Mouse (Mus musculus) forebrain, postnatal 0 days (tissue): ENCODE measurements around the gene Plxnb1. TPM values are rescaled to one million over a fixed set of nuclear protein-coding genes. Genes with fewer than 3 reads are reported as not detected.

Source experiments
- ATAC-seq: fragments of 200-750 bp; cut with Nextera tagmentation; 2 replicates; pipeline ENCODE4 v1.8.0; 2017; ENCODE audit warnings: mild to moderate bottlenecking, moderate library complexity
- DNase-seq: peaks from one replicate; pipeline ENCODE4 v3.0.0-alpha.2; 2015
- H3K27ac ChIP-seq: fragments of 300-500 bp; sonication (generic); 2 replicates; pipeline ENCODE4 v1.5.1; 2014; ENCODE audit warnings: low read depth, mild to moderate bottlenecking, antibody characterized with exemption, low read length, moderate library complexity, mixed read lengths
- H3K27me3 ChIP-seq: fragments of 300-500 bp; sonication (generic); 2 replicates; pipeline ENCODE4 v1.6.1; 2014; ENCODE audit warnings: mild to moderate bottlenecking, low read length, mixed read lengths; ENCODE audit not compliant: insufficient read depth
- H3K36me3 ChIP-seq: fragments of 300-500 bp; sonication (generic); 2 replicates; pipeline ENCODE4 v1.6.1; 2014; ENCODE audit warnings: mild to moderate bottlenecking, moderate library complexity; ENCODE audit not compliant: insufficient read depth
- H3K4me1 ChIP-seq: fragments of 300-500 bp; sonication (generic); 2 replicates; pipeline ENCODE4 v1.6.1; 2014; ENCODE audit warnings: antibody characterized with exemption; ENCODE audit not compliant: insufficient read depth
- H3K4me2 ChIP-seq: fragments of 300-500 bp; sonication (generic); 2 replicates; pipeline ENCODE4 v1.6.1; 2014; ENCODE audit warnings: low read depth, mild to moderate bottlenecking, moderate library complexity
- H3K4me3 ChIP-seq: fragments of 300-500 bp; sonication (generic); 2 replicates; pipeline ENCODE4 v1.5.1; 2014; ENCODE audit warnings: low read depth, low read length, mixed read lengths
- H3K9ac ChIP-seq: fragments of 300-500 bp; sonication (generic); 2 replicates; pipeline ENCODE4 v1.6.1; 2014; ENCODE audit warnings: mild to moderate bottlenecking
- H3K9me3 ChIP-seq: fragments of 300-500 bp; sonication (generic); 2 replicates; pipeline ENCODE4 v1.6.1; 2016; ENCODE audit warnings: low read length
- CTCF ChIP-seq: sonication (generic); IDR thresholded peaks from 2 replicates; pipeline ENCODE4 v1.5.1; 2016; ENCODE audit warnings: antibody characterized with exemption, control low read depth, low read depth
- WGBS: fragments of 180-500 bp; shearing (Covaris S2); extraction: QIAGEN DNeasy Blood & Tissue Kit; methylation state at CpG from one replicate; pipeline ENCODE4 v1.1.7; 2014; 5-methylcytosine and 5-hydroxymethylcytosine counted together
- polyA plus RNA-seq: library from polyadenylated mRNA; unstranded; fragments of >200 nt; fragmentation: Nextera tagmentation; extraction: Ambion mirVana; gene quantifications from 2 replicates; pipeline ENCODE4 v1.2.1, GENCODE M21; 2015
- total RNA-seq: library from RNA; depleted of rRNA; stranded (reverse); fragments of >200 nt; gene quantifications from 2 replicates; pipeline ENCODE4 v1.2.3, GENCODE M21; 2014

The Plxnb1 gene
- total and polyA plus RNA-seq, 2 experiments from 2014 or later: 10.2 to 78.2 TPM

DNA sequence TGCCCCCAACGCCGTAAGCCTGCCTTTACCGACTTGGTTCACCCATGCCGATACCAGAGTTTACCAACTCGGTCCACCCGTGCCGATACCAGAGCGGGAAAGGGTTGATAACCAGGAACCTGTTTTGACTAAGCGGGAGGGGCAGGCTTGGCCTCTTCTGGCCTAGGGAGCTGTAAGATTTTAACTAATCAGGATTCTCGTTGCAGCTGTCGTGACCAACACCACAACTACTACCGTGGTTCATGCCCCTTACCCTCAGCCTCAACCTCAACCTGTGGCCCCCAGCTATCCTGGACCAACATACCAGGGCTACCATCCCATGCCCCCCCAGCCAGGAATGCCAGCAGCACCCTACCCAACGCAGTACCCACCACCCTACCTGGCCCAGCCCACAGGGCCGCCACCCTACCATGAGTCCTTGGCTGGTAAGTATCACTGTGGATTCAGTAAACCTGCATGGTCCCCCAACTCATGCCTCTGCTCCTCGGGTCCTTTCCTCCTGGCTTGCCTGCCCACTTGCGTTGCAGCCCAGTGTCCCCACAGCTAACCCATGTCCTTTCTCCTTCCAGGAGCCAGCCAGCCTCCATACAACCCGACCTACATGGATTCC lies 39.0 kb upstream of the Plxnb1 start:
- Histone ChIP-seq H3K9ac (no peak overlapping the region), H3K27ac (no peak overlapping the region), H3K4me1 (no peaks in the 10 kb centered on the region), H3K27me3 (no peaks in the 10 kb centered on the region), H3K36me3 (peaks cover 40% of the 10 kb centered on the region), H3K9me3 (no peaks in the 10 kb centered on the region), H3K4me2 (no peak overlapping the region), H3K4me3 (no peak overlapping the region)
- 92% methylated on average over 17 of the region's 17 CpGs for WGBS
- DNase-seq: no peak
- TF ChIP-seq CTCF: no peak
- ATAC-seq: no peak

DNA sequence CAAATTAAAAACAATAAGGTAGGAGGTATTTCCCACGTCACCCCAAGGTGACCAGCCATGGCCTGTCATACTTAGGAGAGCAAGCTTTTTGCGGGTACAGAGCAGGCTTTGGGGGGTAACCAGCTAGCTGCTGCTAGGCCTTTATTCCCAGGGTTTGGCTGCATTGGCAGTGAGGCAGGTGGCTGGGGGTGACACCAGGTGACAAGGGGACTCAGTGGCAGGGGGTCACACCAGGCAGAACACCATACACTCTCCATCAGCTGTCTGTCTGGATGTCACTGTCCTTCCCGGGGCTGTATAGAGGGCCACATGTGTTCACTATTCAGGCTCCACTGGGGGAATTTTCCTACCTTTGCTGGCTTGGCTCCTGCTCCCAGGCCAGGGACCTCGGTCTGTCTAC lies 38.3 kb upstream of the Plxnb1 start:
- WGBS: 85% methylated on average over 4 of the region's 4 CpGs
- H3K27ac ChIP-seq: no peak overlapping the region
- DNase-seq: no peak
- no peaks in the 10 kb centered on the region for H3K27me3 ChIP-seq
- H3K9ac ChIP-seq: no peak overlapping the region
- H3K9me3 ChIP-seq: no peaks in the 10 kb centered on the region
- no peaks in the 10 kb centered on the region for H3K4me1 ChIP-seq
- no peak overlapping the region for H3K4me3 ChIP-seq
- no peak for TF ChIP-seq CTCF
- H3K4me2 ChIP-seq: no peak overlapping the region
- H3K36me3 ChIP-seq: peaks cover 44% of the 10 kb centered on the region
- ATAC-seq: no peak

DNA sequence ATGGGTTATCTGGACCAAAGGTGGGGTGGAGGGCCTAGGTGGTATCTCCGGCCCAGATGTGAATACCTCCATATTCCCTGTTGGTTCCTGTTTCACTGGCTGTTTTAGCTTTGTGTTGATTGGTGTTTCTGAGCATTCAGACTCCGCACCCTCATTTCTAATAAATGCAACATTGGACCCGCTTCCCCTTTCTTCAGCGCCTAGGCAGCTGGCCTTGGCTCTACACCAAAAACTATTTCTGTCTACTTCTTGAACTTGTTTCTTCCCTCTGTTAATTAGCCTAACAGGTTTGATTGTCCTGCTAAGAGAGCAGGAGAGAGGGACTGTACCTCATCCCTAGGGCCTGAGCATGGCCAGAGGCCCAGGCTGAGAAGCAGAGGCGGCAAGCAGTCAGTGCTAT lies 37.6 kb upstream of the Plxnb1 start:
- no peak overlapping the region for H3K4me2 ChIP-seq
- peaks cover 49% of the 10 kb centered on the region for H3K36me3 ChIP-seq
- no peaks in the 10 kb centered on the region for H3K27me3 ChIP-seq
- H3K9ac ChIP-seq: no peak overlapping the region
- ATAC-seq (no peak), DNase-seq (no peak)
- TF ChIP-seq CTCF: no peak
- H3K27ac ChIP-seq: no peak overlapping the region
- H3K9me3 ChIP-seq: no peaks in the 10 kb centered on the region
- H3K4me3 ChIP-seq: no peak overlapping the region
- H3K4me1 ChIP-seq: no peaks in the 10 kb centered on the region
- whole genome bisulfite sequencing: 81% methylated on average over 5 of the region's 5 CpGs

DNA sequence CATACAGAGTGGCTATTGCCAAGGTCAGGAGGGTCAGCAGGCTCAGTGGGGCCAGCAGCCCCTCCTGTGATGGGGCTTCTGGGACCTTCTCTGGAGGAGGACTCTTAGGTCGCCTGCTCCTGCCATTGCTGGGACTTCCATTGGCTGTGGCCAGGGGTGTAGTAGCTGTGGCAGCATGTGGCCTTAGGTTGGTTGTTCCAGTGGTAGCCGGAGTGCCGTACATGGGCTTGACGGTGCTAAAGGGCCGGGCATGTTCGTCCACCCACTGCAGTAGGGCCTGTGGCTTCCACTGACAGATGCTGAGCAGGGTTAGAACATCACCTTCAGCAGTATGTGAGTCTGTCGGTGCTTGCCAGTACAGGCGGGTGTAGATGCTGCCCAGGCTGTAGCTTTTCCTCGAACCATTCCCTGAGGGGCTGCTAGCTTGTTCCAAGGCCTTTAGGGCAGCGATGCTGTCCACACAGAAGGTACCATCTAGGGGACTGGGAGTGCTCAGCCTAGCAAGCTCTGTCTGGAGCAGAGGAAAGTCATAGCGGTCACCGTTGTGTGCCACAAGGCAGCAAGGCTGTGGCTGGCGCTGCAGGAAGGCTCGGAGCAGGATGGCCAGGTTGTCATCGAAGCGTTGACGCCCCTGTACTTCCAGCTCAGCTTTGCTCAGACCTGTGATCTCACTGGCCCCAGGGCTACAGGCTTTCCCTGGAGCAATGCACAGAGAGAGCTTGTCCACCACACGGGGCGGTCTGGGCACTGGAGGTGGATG lies 37.0 kb upstream of the Plxnb1 start:
- TF ChIP-seq CTCF: no peak
- ATAC-seq (no peak), DNase-seq (no peak)
- Histone ChIP-seq H3K4me1 (no peaks in the 10 kb centered on the region), H3K9ac (no peak overlapping the region), H3K9me3 (no peaks in the 10 kb centered on the region), H3K36me3 (peaks cover 56% of the 10 kb centered on the region), H3K27ac (peak overlapping the region; percentile 84; the same call in 1 of the 2 replicates), H3K4me2 (0 out of 2 replicates have a peak overlapping the region, but pooled peaks have one; percentile 60), H3K4me3 (no peak overlapping the region), H3K27me3 (no peaks in the 10 kb centered on the region)
- 94% methylated on average over 19 of the region's 19 CpGs for WGBS

DNA sequence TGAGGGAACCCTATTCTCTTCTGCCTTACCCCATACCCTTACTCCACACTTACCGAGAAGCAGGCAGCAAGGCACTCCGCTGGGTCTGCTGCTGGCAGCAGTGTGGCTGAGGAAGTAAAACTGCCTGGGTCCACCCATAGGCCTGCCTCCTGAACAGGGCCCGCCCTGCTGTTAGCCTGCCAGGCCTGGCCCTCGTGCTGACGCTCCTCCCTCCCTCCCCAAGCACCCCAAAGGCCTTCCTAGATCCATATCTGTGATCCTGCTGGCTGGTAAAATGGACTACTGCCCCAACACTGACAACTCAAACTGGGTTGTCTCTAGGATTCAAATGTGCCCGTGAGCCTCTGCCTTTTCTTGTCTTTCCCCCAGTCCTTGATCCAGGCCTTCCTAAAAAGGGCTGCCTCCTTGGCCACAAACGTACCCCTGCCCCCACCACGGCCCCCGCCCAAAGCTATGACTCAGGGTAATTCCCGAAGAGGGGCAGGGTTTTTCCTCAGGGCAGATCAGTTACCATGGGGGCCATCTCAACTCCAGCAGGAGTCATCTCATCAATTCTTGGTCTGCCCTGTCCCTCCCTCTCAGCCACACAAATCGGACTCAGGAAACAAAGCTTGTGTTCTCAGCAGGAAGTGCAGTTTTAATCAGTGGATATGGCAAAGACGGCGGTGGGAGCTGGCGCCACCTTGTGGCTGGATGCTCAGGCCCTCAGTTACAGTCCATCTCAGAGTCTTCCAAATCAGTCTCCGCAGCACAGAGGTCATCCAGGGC lies 35.9 kb upstream of the Plxnb1 start, which contains the start of gene Trex1:
Gene Trex1 (minus strand): TSS at position 599 of the 768 bp plus-strand sequence.
- peak; percentile 88 for DNase-seq
- Histone ChIP-seq H3K27me3 (no peaks in the 10 kb centered on the region), H3K9me3 (no peaks in the 10 kb centered on the region), H3K9ac (peak within 1 kb of the TSS; percentile 63), H3K36me3 (peaks cover 67% of the 10 kb centered on the region), H3K4me2 (peak within 1 kb of the TSS; percentile 60), H3K27ac (peak within 1 kb of the TSS; percentile 84), H3K4me3 (peak within 1 kb of the TSS; percentile 39), H3K4me1 (no peaks in the 10 kb centered on the region)
- TF ChIP-seq CTCF: peak; percentile 97
- 25% methylated on average over 15 of the region's 15 CpGs for WGBS
- peak; percentile 85 for ATAC-seq

DNA sequence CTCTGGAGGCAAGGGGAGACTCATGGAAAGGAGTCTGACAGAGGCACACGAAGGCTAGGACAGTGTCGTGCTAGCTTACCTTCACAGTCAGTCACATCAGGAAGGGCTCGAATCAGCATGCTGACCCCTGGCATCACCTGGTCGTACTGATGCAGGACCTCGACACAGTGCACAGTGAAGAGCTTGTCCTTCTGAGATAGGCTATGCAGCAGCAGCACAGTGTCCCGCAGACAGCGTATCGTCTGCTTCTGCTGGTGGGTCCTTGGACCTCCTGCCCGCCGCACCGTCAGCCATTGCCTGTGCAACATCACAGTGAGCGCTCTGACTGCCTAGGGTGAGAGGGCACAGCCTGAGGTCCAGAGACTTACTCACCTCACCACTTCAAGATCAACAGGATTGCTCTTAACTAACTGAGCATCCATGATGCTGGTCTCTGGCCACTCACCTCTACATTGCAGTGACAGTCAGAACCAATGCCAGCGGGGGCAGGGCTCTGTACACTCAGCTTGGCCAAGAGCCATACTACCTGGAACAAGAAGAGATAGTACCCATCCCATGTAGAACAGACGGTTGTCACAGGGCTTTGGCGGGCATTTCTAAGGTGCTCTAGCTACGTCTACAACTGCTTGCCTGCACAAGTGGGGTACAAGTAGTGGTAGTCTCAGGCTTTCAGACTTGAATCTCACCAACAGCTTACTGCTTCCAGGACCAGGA lies 34.8 kb upstream of the Plxnb1 start:
- Histone ChIP-seq H3K4me2 (no peak overlapping the region), H3K4me1 (no peaks in the 10 kb centered on the region), H3K27me3 (no peaks in the 10 kb centered on the region), H3K9me3 (no peaks in the 10 kb centered on the region), H3K4me3 (no peak overlapping the region), H3K9ac (no peak overlapping the region), H3K36me3 (peaks cover 77% of the 10 kb centered on the region), H3K27ac (no peak overlapping the region)
- no peak for TF ChIP-seq CTCF
- no peak for DNase-seq
- ATAC-seq: no peak
- 90% methylated on average over 16 of the region's 16 CpGs for WGBS
